32 mouse cellular contexts compared by ENCODE assay signal in the genomic region with DNA sequence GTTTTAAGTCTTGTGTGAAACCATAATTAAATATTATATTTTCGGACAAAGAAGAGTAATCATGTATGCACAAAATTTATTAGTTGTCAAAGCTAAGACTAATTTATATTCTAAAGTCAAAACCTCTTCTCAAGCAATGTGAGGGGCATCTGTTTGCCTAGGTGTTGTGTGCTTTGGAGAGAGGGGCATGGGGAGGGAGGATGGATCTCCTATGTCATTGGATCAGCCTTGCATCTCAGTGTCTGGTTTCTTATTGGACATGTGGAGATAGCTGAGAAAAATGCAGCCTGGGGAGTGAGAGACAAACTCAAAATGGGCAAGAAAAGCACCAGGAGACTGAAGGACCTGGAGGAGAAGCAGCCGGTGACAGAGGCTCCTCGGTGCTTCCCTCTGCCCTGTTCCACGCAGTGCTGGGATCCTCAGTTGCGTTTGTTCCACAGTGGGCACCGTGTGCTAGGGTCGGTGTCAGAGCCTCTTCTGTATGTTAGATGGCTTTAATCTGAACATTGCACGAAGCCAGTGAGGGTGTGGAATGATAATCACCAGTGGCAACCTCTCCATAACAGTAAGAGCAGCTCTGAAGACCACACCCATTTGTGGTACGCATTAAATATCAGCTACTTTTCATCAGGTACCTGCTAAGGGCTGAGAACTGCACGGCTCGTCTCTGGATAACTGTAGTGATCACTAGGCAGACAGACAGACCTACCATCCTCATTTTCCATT.
DNase-seq lines count a peak whose midpoint lies in the region; ATAC-seq and TF ChIP-seq lines count a peak whose summit lies in the region.
"Had no signal": no experiment of that assay in that cellular context is flagged by ENCODE, and none has a peak within 500 bp of the region (broad histone marks: within the 10 kb centered on the region; RNA-seq: fewer than 3 reads in every experiment).

No protein-coding gene starts in this region.

- peak; percentile 81 for TF ChIP-seq EP300 in liver, embryonic 14.5 days (IDR thresholded peaks at IDR 0.05; ENCODE audit: low read depth)

- no peak for TF ChIP-seq CTCF in liver, embryonic 14.5 days (IDR thresholded peaks at IDR 0.05; ENCODE audit: low read depth)

- H3K36me3 ChIP-seq in intestine, embryonic 16.5 days (ENCODE audit: control insufficient read depth, insufficient read depth, low read length): no peaks in the 10 kb centered on the region
- H3K36me3 ChIP-seq in intestine, embryonic 15.5 days: no peaks in the 10 kb centered on the region
- H3K36me3 ChIP-seq in liver, embryonic 14.5 days (replicated peaks; ENCODE audit: control insufficient read depth, insufficient read depth, low read depth): no peaks in the 10 kb centered on the region
- H3K36me3 ChIP-seq in stomach, embryonic 15.5 days: no peaks in the 10 kb centered on the region
- H3K36me3 ChIP-seq: hindbrain, embryonic 12.5 days; limb, embryonic 12.5 days; midbrain, embryonic 13.5 days; neural tube, embryonic 13.5 days had no signal

- no peak overlapping the region for H3K9ac ChIP-seq in intestine, embryonic 16.5 days (ENCODE audit: low read depth, low read length)
- H3K9ac ChIP-seq in intestine, embryonic 15.5 days: no peak overlapping the region
- H3K9ac ChIP-seq in liver, embryonic 14.5 days (replicated peaks): no peak overlapping the region
- no peak overlapping the region for H3K9ac ChIP-seq in stomach, embryonic 15.5 days
- H3K9ac ChIP-seq: forebrain, postnatal 0 days; hindbrain, embryonic 12.5 days; limb, embryonic 12.5 days; midbrain, embryonic 13.5 days; neural tube, embryonic 13.5 days had no signal

- no peaks in the 10 kb centered on the region for H3K4me1 ChIP-seq in intestine, embryonic 16.5 days (ENCODE audit: control insufficient read depth, insufficient read depth, low read length)
- H3K4me1 ChIP-seq in intestine, embryonic 15.5 days (replicated peaks): no peaks in the 10 kb centered on the region
- H3K4me1 ChIP-seq in liver, embryonic 14.5 days (replicated peaks; ENCODE audit: control insufficient read depth in 2 of 2, insufficient read depth in 2 of 2, low read length in 1 of 2): peaks cover 14 to 19% of the 10 kb centered on the region in 2 experiments
- no peaks in the 10 kb centered on the region for H3K4me1 ChIP-seq in stomach, embryonic 15.5 days
- H3K4me1 ChIP-seq: megakaryocyte, embryonic 14.5 days had no signal

- no peaks in the 10 kb centered on the region; the same call in 1 of the 2 replicates for H3K27me3 ChIP-seq in intestine, embryonic 16.5 days (replicated peaks; ENCODE audit: control insufficient read depth, insufficient read depth, low read length)
- no peaks in the 10 kb centered on the region for H3K27me3 ChIP-seq in intestine, embryonic 15.5 days (replicated peaks)
- H3K27me3 ChIP-seq in liver, embryonic 14.5 days (ENCODE audit: control insufficient read depth, insufficient read depth, low read length): no peaks in the 10 kb centered on the region
- no peaks in the 10 kb centered on the region for H3K27me3 ChIP-seq in stomach, embryonic 15.5 days (replicated peaks)
- H3K27me3 ChIP-seq: hindbrain, embryonic 12.5 days; limb, embryonic 12.5 days; midbrain, embryonic 13.5 days; neural tube, embryonic 13.5 days; Patski had no signal

- no peaks in the 10 kb centered on the region for H3K9me3 ChIP-seq in intestine, embryonic 16.5 days (ENCODE audit: control insufficient read depth, low read length)
- no peaks in the 10 kb centered on the region for H3K9me3 ChIP-seq in intestine, embryonic 15.5 days
- H3K9me3 ChIP-seq in liver, embryonic 14.5 days (ENCODE audit: control insufficient read depth, low read length): no peaks in the 10 kb centered on the region
- H3K9me3 ChIP-seq in stomach, embryonic 15.5 days: no peaks in the 10 kb centered on the region
- H3K9me3 ChIP-seq: hindbrain, embryonic 12.5 days; limb, embryonic 12.5 days; megakaryocyte, embryonic 14.5 days; midbrain, embryonic 13.5 days; neural tube, embryonic 13.5 days had no signal

- DNase-seq in c-Kit-positive CD71-positive TER-119-positive erythroid progenitor cells, embryonic 14.5 days (ENCODE audit: low spot score): peak; percentile 68
- peak; percentile 74 to 79 (median 76) for DNase-seq in liver, embryonic 14.5 days (ENCODE audit: low read depth in 3 of 3, low spot score in 3 of 3)
- no peak for DNase-seq in ovary, adult 18-20 months (ENCODE audit: low spot score)
- DNase-seq: adrenal gland, postnatal 10 days; cerebellum, adult 8-10 months; cerebellum, postnatal 36 days; forebrain, postnatal 0 days; gastrocnemius, postnatal 10 days; heart, postnatal 36 days; kidney, adult 11 months; kidney, postnatal 36 days; lung, adult 18-20 months; lung, postnatal 4 days; retina, postnatal 1 day; right cerebral cortex, postnatal 14 days; thymus, adult 18-20 months; thymus, postnatal 25 days had no signal

- 78% methylated on average over 11 of the region's 11 CpGs for WGBS in intestine, embryonic 16.5 days
- 85% methylated on average over 11 of the region's 11 CpGs for WGBS in intestine, embryonic 15.5 days
- 36% methylated on average over 11 of the region's 11 CpGs for WGBS in liver, embryonic 14.5 days (ENCODE audit: insufficient replicate concordance)
- 84% methylated on average over 11 of the region's 11 CpGs for WGBS in stomach, embryonic 15.5 days

- no peak overlapping the region for H3K4me2 ChIP-seq in intestine, embryonic 16.5 days (ENCODE audit: low read depth, low read length)
- H3K4me2 ChIP-seq in intestine, embryonic 15.5 days (replicated peaks): no peak overlapping the region
- H3K4me2 ChIP-seq in liver, embryonic 14.5 days (ENCODE audit: low read depth): peak overlapping the region; percentile 57
- no peak overlapping the region for H3K4me2 ChIP-seq in stomach, embryonic 15.5 days
- H3K4me2 ChIP-seq: heart, embryonic 11.5 days; hindbrain, embryonic 12.5 days; limb, embryonic 12.5 days; midbrain, embryonic 13.5 days; neural tube, embryonic 13.5 days had no signal

- no peak overlapping the region for H3K4me3 ChIP-seq in intestine, embryonic 16.5 days (ENCODE audit: low read length)
- H3K4me3 ChIP-seq in intestine, embryonic 15.5 days (replicated peaks): no peak overlapping the region
- H3K4me3 ChIP-seq in liver, embryonic 14.5 days (ENCODE audit: insufficient read depth in 1 of 2, low read depth in 2 of 2, low read length in 2 of 2): no peak overlapping the region; a peak in 1 of 4 replicates
- H3K4me3 ChIP-seq in stomach, embryonic 15.5 days (replicated peaks): no peak overlapping the region
- H3K4me3 ChIP-seq: hindbrain, embryonic 12.5 days; layer of hippocampus, adult 2 months; left cerebral cortex, adult 2 months; limb, embryonic 12.5 days; megakaryocyte, embryonic 14.5 days; midbrain, embryonic 13.5 days; neural tube, embryonic 13.5 days had no signal

- ATAC-seq in intestine, embryonic 16.5 days: peak; percentile 41; the same call in 1 of the 2 replicates
- ATAC-seq in intestine, embryonic 15.5 days: no peak; the same call in 1 of the 2 replicates
- peak; percentile 96 for ATAC-seq in liver, embryonic 14.5 days (ENCODE audit: insufficient read depth)
- ATAC-seq in stomach, embryonic 15.5 days (ENCODE audit: insufficient read depth, low FRiP score, low read depth): peak; percentile 91
- ATAC-seq in inflammation-experienced regulatory T-cells, adult 6 months: no peak
- ATAC-seq: forebrain, postnatal 0 days; hindbrain, postnatal 0 days; lung, postnatal 0 days; midbrain, embryonic 13.5 days; Patski had no signal

- H3K27ac ChIP-seq in intestine, embryonic 16.5 days (ENCODE audit: low read length): no peak overlapping the region
- H3K27ac ChIP-seq in intestine, embryonic 15.5 days: no peak overlapping the region
- peak overlapping the region; percentile 78 for H3K27ac ChIP-seq in liver, embryonic 14.5 days
- H3K27ac ChIP-seq in stomach, embryonic 15.5 days: no peak overlapping the region
- H3K27ac ChIP-seq: hindbrain, embryonic 12.5 days; hindbrain, postnatal 0 days; layer of hippocampus, adult 2 months; left cerebral cortex, adult 2 months; limb, embryonic 12.5 days; midbrain, embryonic 13.5 days; neural tube, embryonic 13.5 days had no signal

Comparison
In these comparisons a context has a peak if more than half of its experiments do, and no peak if none do; other contexts are left out.
1. ATAC-seq: peak in intestine, embryonic 16.5 days (single experiment), liver, embryonic 14.5 days (single experiment) and stomach, embryonic 15.5 days (single experiment); none in intestine, embryonic 15.5 days (single experiment) and inflammation-experienced regulatory T-cells, adult 6 months (single experiment).